Mouse (Mus musculus) brain, embryonic 14.5 days (tissue): ENCODE results near the gene Gas7. TPM values are rescaled to one million over a fixed set of nuclear protein-coding genes. Genes with fewer than 3 reads are reported as not detected.

Source experiments
- DNase-seq: peaks from one replicate; pipeline ENCODE4 v3.0.0-alpha.2; 2011; ENCODE audit warnings: low read depth
- CTCF ChIP-seq: fragments of 200-500 bp; IDR thresholded peaks from 2 replicates; pipeline ENCODE4 v1.5.1; 2012; ENCODE audit warnings: inconsistent platforms, mild to moderate bottlenecking, moderate library complexity, borderline replicate concordance; ENCODE audit not compliant: insufficient read depth, insufficient read length; ENCODE audit errors: extremely low read depth
- POLR2A ChIP-seq: fragments of 200-500 bp; IDR thresholded peaks from 2 replicates; pipeline ENCODE4 v1.6.1; 2012; ENCODE audit warnings: mild to moderate bottlenecking, inconsistent platforms, borderline replicate concordance; ENCODE audit not compliant: poor library complexity, insufficient read depth, insufficient read length, severe bottlenecking; ENCODE audit errors: extremely low read depth
- polyA plus RNA-seq: library from polyadenylated mRNA; depleted of rRNA; stranded (reverse); fragments of >200 nt; gene quantifications from 2 replicates; pipeline ENCODE4 v1.2.3, GENCODE M21; 2012

Gene Gas7
- polyA plus RNA-seq, 1 experiment: 22.1 TPM

DNA sequence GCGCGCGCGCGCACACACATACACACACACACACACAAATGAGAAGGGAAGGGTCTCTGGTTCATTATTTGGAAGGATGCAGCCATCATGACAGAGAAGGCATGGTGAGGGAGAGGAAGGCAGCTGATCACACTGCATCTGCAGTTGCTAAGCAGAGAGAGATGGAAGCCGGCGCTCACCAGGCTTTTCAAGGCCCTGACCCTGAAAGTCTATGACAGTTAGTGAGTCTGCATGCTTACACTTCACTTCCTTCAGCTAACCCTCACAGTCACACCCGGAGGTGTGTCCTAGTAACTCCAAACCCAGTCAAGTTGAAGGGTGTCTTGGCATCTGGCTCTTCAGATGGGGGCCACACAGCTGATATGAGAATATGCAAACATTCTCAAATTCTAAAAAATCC is 187.2 kb downstream of the Gas7 start:
- no peak for DNase-seq
- TF ChIP-seq POLR2A: no peak
- no peak for TF ChIP-seq CTCF

DNA sequence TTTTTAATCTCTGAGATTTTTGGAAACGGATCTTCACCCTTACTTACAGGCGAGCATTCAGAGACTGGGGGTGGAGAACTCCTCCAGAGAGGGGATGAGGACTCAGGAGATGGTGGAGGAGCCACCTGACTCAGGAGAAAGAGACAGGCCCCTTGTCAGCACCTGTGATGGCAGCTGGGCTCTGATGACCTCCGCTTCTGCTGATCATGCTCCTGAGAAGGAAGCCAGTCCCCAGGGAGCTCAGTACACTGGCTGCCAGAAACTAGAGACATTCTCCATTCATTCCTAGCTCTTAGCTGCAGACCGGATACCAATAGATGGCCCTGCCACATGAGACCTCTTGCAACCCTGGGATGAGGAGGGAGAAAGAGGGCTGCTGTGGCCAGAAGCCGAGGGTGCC is 187.6 kb downstream of the Gas7 start:
- no peak for DNase-seq
- TF ChIP-seq POLR2A (no peak), CTCF (no peak)

DNA sequence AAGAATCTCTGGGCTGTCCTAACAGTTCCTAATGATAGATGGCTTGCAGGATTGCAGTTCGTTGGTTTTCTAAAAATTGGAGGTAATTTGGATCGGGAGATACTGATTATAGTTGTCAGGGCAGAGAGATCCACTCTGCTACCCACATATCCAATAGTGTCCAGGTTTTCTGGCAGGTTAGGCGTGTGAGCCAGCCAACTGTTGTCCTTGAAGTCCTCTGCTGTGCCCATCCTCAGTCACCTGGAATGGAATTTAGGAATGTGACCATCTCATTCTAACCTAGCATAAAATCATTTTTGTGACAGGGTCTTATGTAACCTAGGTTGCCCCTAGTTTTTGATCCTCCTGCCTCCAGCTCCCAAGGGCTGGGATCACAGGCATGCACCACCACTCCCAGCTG is 188.2 kb downstream of the Gas7 start:
- no peak for TF ChIP-seq CTCF
- no peak for TF ChIP-seq POLR2A
- DNase-seq: no peak

DNA sequence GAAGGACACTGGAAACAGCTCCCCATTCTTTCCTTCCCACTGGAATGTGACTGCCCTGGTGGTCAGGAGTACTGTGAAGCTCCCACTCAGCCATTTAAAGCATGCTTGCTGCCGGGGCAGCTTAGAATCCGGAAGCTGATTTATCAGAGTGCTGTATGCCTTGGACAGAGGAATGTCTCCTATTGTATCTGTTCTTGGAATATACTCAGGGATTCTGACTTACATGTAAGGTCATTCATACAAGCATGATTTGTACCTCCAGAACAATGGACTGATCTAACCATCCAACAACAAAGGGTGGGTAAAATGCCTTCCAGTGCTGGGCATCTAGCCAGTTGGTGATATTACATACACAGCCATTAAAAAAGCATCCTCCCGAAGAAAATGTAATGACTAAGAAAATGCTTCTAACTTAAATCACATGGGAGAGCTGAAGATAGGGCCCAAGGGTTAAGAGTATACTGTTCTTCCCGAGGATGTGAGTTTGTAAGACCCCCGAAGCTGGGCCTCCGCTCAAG is 189.5 kb downstream of the Gas7 start:
- DNase-seq: no peak
- TF ChIP-seq POLR2A: no peak
- TF ChIP-seq CTCF: no peak

DNA sequence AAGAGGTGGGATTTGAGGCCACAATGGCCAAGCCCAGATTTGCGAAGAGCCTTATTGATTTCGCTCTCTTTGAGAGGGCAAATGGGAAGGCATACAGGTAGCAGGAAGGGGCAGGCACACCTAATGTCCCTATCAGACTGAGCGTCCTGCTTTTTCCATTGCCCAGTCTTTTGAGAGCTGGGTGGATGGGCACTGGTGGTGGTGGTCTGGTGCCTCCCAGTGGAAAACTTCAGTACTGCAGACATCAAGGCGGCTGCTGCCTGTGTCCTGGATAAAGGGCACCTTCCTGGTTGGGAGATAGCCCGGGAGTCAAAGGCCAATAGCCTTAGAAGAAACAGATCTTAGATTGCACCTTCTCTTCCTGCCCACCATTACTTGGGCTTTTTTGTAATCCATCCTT is 192.5 kb downstream of the Gas7 start:
- TF ChIP-seq CTCF (peak; percentile 91), POLR2A (no peak)
- peak; percentile 77 for DNase-seq

DNA sequence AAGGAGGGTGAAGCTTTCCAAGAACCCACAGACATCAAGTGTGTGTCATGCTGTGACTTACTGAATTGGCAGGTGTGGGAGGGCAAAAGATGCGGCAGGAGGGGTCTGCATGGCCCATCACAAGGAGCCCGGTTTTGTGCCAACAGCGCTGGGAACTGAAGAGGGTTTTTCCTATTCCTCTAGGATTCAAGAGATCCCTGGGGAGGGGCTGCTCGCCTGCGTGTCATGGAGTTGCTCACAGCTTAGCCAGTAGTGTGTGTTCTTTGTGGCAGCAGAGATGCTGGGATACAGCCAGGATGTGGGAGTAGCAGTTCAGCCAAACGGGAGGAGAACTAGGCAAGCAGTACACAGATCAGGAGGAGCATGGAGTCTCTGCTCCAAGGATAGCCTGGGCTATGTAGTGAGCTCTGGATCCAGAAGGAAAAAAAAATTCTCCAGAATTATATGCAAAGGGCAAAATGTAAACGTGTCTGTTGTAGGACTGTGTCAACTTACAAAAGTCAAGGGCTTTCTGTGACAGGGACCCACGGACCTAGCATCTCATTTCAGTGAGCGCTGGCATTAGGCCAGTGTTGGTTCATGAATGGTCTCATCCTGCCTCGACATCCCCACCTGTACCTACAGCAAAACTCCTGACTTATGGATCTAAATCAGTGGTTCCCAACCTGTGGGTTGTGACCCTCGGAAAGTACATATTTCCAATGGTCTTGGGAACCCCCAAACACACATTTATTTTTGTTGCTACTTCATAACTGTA is 193.6 kb downstream of the Gas7 start:
- no peak for TF ChIP-seq POLR2A
- no peak for TF ChIP-seq CTCF
- DNase-seq: peak; percentile 57

DNA sequence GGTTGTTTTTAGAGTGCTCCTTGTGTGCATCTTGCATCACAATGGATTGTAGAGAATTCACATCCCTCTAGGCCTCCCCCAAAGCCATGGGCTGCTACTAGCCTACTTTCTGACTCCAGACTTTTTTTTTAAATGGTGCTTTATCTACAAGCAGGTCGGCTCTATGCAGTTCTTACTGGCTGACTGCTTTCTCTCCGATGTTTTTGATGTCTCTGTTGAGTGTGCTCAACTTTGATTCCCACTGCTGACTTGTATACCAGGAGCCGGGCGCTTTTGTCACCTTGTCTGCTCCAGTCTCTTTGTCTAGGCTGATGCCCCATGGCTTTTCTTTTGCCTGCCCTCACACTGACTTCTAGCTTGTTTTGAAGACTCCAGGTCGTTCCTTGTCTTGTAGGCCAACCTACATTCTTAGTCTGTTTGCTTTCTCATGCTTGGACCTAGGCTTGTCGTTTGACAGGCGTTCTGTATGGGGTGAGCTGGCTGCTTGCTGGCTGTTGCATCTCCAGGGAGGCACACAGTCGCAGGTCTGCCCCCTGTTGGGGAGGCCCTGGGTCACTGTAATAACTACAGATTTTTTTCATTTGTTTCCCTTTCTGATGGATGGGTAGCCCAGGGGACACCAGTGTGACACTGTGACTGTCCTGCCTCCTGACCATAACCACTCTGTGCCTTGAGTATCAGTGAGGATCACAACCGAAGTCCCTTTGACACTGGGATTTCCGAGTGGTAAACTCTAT is 194.9 kb downstream of the Gas7 start:
- DNase-seq: no peak
- no peak for TF ChIP-seq CTCF
- no peak for TF ChIP-seq POLR2A

DNA sequence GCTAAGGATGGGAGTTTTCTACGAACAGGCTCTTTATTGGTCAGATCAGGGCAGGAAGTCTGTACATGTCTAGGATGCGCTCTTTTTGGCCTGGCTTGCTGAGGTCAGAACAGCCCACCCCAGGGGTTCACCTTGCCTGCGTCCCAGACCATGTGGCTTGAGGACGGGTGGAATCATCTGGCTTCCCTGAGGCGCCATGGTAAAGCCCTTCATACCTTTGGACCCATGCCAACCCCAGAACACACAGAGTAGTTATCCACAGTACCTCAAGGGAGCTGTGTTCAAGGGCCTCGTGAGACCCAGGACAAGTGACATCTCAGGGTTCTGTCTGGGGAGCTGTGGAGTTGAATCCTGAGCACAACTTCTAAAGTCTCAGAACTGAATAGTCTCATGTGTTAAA is 196.5 kb downstream of the Gas7 start:
- DNase-seq: no peak
- no peak for TF ChIP-seq CTCF
- no peak for TF ChIP-seq POLR2A

DNA sequence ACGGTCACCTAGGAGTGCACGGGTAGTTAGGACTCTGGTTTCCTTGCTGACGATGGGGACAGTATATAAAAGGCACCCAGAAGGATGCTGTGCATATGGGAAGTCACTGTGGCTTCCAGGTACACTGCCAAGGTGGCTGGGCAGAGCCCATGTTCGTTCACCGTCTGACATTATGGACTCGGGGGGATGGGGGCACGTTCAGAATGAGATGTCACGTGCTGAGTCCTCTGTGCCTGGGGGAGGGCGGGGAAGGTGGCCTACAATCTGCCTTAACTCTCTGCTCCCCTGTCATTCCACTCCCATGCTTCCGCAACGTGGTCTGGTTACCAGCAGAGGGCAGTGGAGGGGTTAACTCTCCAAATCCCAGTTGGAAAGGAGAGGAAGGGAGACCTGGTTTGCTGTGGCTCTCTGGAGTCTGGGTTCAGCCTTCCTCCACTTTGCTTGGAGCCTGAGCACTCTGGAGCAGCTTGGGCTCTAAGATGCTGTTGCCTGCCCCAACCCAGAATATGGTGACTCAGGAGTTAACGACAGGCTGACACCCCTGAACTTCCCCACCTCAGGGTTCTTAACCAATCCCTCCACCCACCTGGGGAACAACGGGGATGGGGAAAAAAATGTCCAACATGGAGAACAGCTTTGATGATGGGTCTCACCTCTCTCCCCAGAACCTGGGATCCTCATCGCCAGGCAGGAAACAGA is 197.1 kb downstream of the Gas7 start:
- peak; percentile 71 for DNase-seq
- TF ChIP-seq CTCF: peak; percentile 84
- TF ChIP-seq POLR2A: no peak

DNA sequence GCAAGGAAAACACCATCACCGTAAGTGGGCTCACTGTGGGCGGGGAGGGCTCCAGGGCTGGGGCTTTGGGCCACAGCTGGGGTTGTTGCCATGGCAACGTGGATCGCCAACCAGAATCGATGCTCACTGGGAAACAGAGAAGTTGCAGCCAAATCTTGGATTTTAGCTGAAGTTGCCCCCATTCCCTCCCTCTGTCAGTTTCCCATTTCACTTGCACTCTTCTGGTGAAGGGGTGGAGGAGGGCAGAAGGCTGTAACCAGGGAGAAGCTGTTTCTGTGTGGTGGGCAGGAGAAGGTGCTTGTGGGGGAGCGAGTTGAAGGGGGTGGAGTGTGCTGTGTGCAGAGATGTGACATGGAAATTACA is 197.6 kb downstream of the Gas7 start:
- TF ChIP-seq CTCF (no peak), POLR2A (no peak)
- no peak for DNase-seq

DNA sequence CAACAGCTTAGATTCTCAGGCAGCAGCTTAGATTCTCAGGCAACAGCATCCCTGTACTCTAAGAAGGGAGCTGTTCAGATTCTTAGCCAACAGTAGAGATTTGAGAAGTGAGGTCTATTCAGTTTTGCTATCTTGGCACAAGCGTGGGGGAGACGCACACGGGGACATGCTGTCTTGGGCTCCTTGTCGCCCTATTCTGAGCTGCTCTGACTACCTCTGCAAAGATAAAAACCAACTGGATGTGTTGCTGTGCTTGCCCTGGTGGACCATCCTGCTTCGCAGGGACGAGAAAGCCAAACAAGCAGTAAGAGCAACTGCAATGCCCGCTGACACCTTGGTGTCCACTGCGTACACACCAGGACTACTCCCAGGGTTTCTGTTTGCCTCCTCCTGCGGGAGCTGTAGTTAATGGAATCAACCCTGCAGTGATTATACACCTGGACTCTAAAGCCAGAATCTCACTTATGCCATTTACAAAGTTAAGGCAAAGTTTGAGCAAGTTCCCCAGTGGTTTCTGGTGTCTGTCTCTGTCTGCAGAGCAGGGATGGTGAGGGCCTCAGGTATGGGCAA is 198.4 kb downstream of the Gas7 start:
- TF ChIP-seq CTCF (no peak), POLR2A (no peak)
- no peak for DNase-seq
